Mouse (Mus musculus): ENCODE measurements at regions not wholly inside any gene's neighbourhood (a gene's known extent, or its start where the extent isn't known, plus 50 kb on each side); places are given as distances from the start of the nearest gene placed in this dataset.

GRCm38 (mm10) chr2:137515043-137515442 is 398.6 kb upstream of the Jag1 start:
- no peak for TF ChIP-seq CTCF (IDR thresholded peaks at IDR 0.05; ENCODE audit: low read depth)
- TF ChIP-seq EP300 (IDR thresholded peaks at IDR 0.05; ENCODE audit: low read depth) = no peak

Data from liver, embryonic 14.5 days (tissue).